Mouse (Mus musculus): ENCODE measurements around the gene Magi1.

Gene Magi1

GRCm38 (mm10) chr6:94283318-94284061, at the start of gene Magi1:
TSS of gene Magi1 (minus strand) at chr6:94283917.
- peak; percentile 96 for DNase-seq (ENCODE audit: low spot score in 2 of 2)

GRCm38 (mm10) chr6:94327143-94327542, 43.4 kb upstream of the Magi1 start:
- no peak for DNase-seq (ENCODE audit: low spot score in 2 of 2)

- no peak for DNase-seq (ENCODE audit: low spot score in 2 of 2)
Observed at GRCm38 (mm10) chr6:94316886-94317285, 33.2 kb upstream of the Magi1 start.

GRCm38 (mm10) chr6:94312285-94312684, 28.6 kb upstream of the Magi1 start:
- no peak for DNase-seq (ENCODE audit: low spot score in 2 of 2)

GRCm38 (mm10) chr6:94308498-94308897, 24.8 kb upstream of the Magi1 start:
- DNase-seq (ENCODE audit: low spot score in 2 of 2) = no peak

GRCm38 (mm10) chr6:94303512-94303911, 19.8 kb upstream of the Magi1 start:
- peak in 1 of 2 experiments; percentile 2 for DNase-seq (ENCODE audit: low spot score in 2 of 2)

- no peak for DNase-seq (ENCODE audit: low spot score in 2 of 2)
Observed at GRCm38 (mm10) chr6:94301804-94302203, 18.1 kb upstream of the Magi1 start.

- no peak for DNase-seq (ENCODE audit: low spot score in 2 of 2)
Observed at GRCm38 (mm10) chr6:94300562-94300961, 16.8 kb upstream of the Magi1 start.

GRCm38 (mm10) chr6:94287387-94287786, 3.7 kb upstream of the Magi1 start:
- no peak for DNase-seq (ENCODE audit: low spot score in 2 of 2)

GRCm38 (mm10) chr6:94286555-94286954, 2.8 kb upstream of the Magi1 start:
- DNase-seq (ENCODE audit: low spot score in 2 of 2) = no peak

GRCm38 (mm10) chr6:94284089-94284825, 540 bp upstream of the Magi1 start:
- DNase-seq (ENCODE audit: low spot score in 2 of 2) = peak; percentile 12 to 21

GRCm38 (mm10) chr6:94282301-94283241, 1.1 kb downstream of the Magi1 start:
- peak; percentile 27 to 34 for DNase-seq (ENCODE audit: low spot score in 2 of 2)

GRCm38 (mm10) chr6:94281606-94282280, 2.0 kb downstream of the Magi1 start:
- peak; percentile 26 to 34 for DNase-seq (ENCODE audit: low spot score in 2 of 2)

GRCm38 (mm10) chr6:94273941-94274340, 9.8 kb downstream of the Magi1 start:
- DNase-seq (ENCODE audit: low spot score in 2 of 2) = no peak

- DNase-seq (ENCODE audit: low spot score in 2 of 2) = no peak
Observed at GRCm38 (mm10) chr6:94270001-94270400, 13.7 kb downstream of the Magi1 start.

- DNase-seq (ENCODE audit: low spot score in 2 of 2) = no peak
Observed at GRCm38 (mm10) chr6:94269174-94269573, 14.5 kb downstream of the Magi1 start.

GRCm38 (mm10) chr6:94265244-94265935, 18.3 kb downstream of the Magi1 start:
- DNase-seq (ENCODE audit: low spot score in 2 of 2) = no peak

GRCm38 (mm10) chr6:94264183-94264941, 19.4 kb downstream of the Magi1 start:
- DNase-seq (ENCODE audit: low spot score in 2 of 2) = no peak

- no peak for DNase-seq (ENCODE audit: low spot score in 2 of 2)
Observed at GRCm38 (mm10) chr6:94260831-94261230, 22.9 kb downstream of the Magi1 start.

GRCm38 (mm10) chr6:94259981-94260380, 23.7 kb downstream of the Magi1 start:
- no peak for DNase-seq (ENCODE audit: low spot score in 2 of 2)
